Mouse (Mus musculus): ENCODE results near the gene Brox.

GRCm38 (mm10) chr1:183324433-183324832, 27.4 kb upstream of the Brox start:
- TF ChIP-seq GATA1 (IDR thresholded peaks at IDR 0.05; ENCODE audit: low read length) (no peak), TAL1 (IDR thresholded peaks at IDR 0.05; ENCODE audit: low read length) (no peak)
